14 mouse cellular contexts compared by ENCODE assay signal in genomic region chr2:124618526-124619219, GRCm38 (mm10).
DNase-seq lines count a peak whose midpoint lies in the region; ATAC-seq lines count a peak whose summit lies in the region.
"Had no signal": no experiment of that assay in that cellular context is flagged by ENCODE, and none has a peak within 500 bp of the region (broad histone marks: within the 10 kb centered on the region; RNA-seq: fewer than 3 reads in every experiment).

No protein-coding gene starts in this region.

- WGBS in forebrain, embryonic 16.5 days = 67% methylated on average over 3 of the region's 3 CpGs
- WGBS in forebrain, embryonic 10.5 days = 91% methylated on average over 3 of the region's 3 CpGs
- 83% methylated on average over 3 of the region's 3 CpGs for WGBS in hindbrain, embryonic 12.5 days
- WGBS in hindbrain, embryonic 10.5 days = 86% methylated on average over 3 of the region's 3 CpGs
- 57% methylated on average over 3 of the region's 3 CpGs for WGBS in intestine, embryonic 16.5 days

- no peaks in the 10 kb centered on the region for H3K9me3 ChIP-seq in forebrain, embryonic 16.5 days (ENCODE audit: control insufficient read depth, low read length)
- H3K9me3 ChIP-seq in forebrain, embryonic 10.5 days = no peaks in the 10 kb centered on the region
- H3K9me3 ChIP-seq in hindbrain, embryonic 12.5 days (replicated peaks) = no peaks in the 10 kb centered on the region
- no peaks in the 10 kb centered on the region for H3K9me3 ChIP-seq in hindbrain, embryonic 10.5 days
- H3K9me3 ChIP-seq in intestine, embryonic 16.5 days (ENCODE audit: control insufficient read depth, low read length) = no peaks in the 10 kb centered on the region

- no peak overlapping the region for H3K4me3 ChIP-seq in forebrain, embryonic 16.5 days (replicated peaks; ENCODE audit: low read length)
- no peak overlapping the region for H3K4me3 ChIP-seq in forebrain, embryonic 10.5 days
- no peak overlapping the region for H3K4me3 ChIP-seq in hindbrain, embryonic 12.5 days
- H3K4me3 ChIP-seq in hindbrain, embryonic 10.5 days = no peak overlapping the region
- H3K4me3 ChIP-seq in intestine, embryonic 16.5 days (ENCODE audit: low read length) = no peak overlapping the region
- H3K4me3 ChIP-seq: myocyte had no signal

- no peak overlapping the region for H3K27ac ChIP-seq in forebrain, embryonic 16.5 days (ENCODE audit: low read length)
- H3K27ac ChIP-seq in forebrain, embryonic 10.5 days = no peak overlapping the region
- no peak overlapping the region for H3K27ac ChIP-seq in hindbrain, embryonic 12.5 days
- H3K27ac ChIP-seq in hindbrain, embryonic 10.5 days = no peak overlapping the region
- peak overlapping the region; percentile 62 for H3K27ac ChIP-seq in intestine, embryonic 16.5 days (ENCODE audit: low read length)

- no peaks in the 10 kb centered on the region for H3K36me3 ChIP-seq in forebrain, embryonic 16.5 days (ENCODE audit: control insufficient read depth, insufficient read depth)
- H3K36me3 ChIP-seq in forebrain, embryonic 10.5 days (replicated peaks) = no peaks in the 10 kb centered on the region
- no peaks in the 10 kb centered on the region for H3K36me3 ChIP-seq in hindbrain, embryonic 12.5 days
- no peaks in the 10 kb centered on the region for H3K36me3 ChIP-seq in hindbrain, embryonic 10.5 days
- H3K36me3 ChIP-seq in intestine, embryonic 16.5 days (ENCODE audit: control insufficient read depth, insufficient read depth, low read length) = no peaks in the 10 kb centered on the region

- no peaks in the 10 kb centered on the region for H3K27me3 ChIP-seq in forebrain, embryonic 16.5 days (replicated peaks; ENCODE audit: control insufficient read depth, insufficient read depth, low read length)
- H3K27me3 ChIP-seq in forebrain, embryonic 10.5 days (ENCODE audit: poor library complexity, severe bottlenecking) = no peaks in the 10 kb centered on the region
- no peaks in the 10 kb centered on the region for H3K27me3 ChIP-seq in hindbrain, embryonic 12.5 days
- H3K27me3 ChIP-seq in hindbrain, embryonic 10.5 days (ENCODE audit: insufficient read depth, poor library complexity, severe bottlenecking) = no peaks in the 10 kb centered on the region; the same call in 1 of the 2 replicates
- H3K27me3 ChIP-seq in intestine, embryonic 16.5 days (replicated peaks; ENCODE audit: control insufficient read depth, insufficient read depth, low read length) = no peaks in the 10 kb centered on the region

- peak; percentile 8; the same call in 1 of the 2 replicates for ATAC-seq in forebrain, embryonic 16.5 days
- ATAC-seq in hindbrain, embryonic 12.5 days (ENCODE audit: low FRiP score) = peak; percentile 41
- peak; percentile 35 for ATAC-seq in activated CD4-positive, CD25-positive, alpha-beta regulatory T cell, adult 4 months
- ATAC-seq in intestine, embryonic 16.5 days = peak; percentile 85

- DNase-seq in forebrain, embryonic 10.5 days (ENCODE audit: extremely low spot score, low spot score) = no peak
- no peak for DNase-seq in hindbrain, embryonic 10.5 days (ENCODE audit: low spot score)
- DNase-seq in cerebellum, postnatal 14 days = no peak
- DNase-seq in cerebellum, adult 9-10 months = no peak
- DNase-seq: gastrocnemius, postnatal 10 days; kidney, postnatal 10 days; lung, postnatal 4 days; right cerebral cortex, postnatal 14 days had no signal

- H3K9ac ChIP-seq in forebrain, embryonic 16.5 days (replicated peaks; ENCODE audit: low read depth, low read length) = no peak overlapping the region
- H3K9ac ChIP-seq in hindbrain, embryonic 12.5 days = no peak overlapping the region
- no peak overlapping the region for H3K9ac ChIP-seq in intestine, embryonic 16.5 days (ENCODE audit: low read depth, low read length)

- H3K4me1 ChIP-seq in forebrain, embryonic 16.5 days (replicated peaks; ENCODE audit: control insufficient read depth, insufficient read depth, low read length) = peaks cover 14% of the 10 kb centered on the region
- peaks cover 6% of the 10 kb centered on the region for H3K4me1 ChIP-seq in forebrain, embryonic 10.5 days
- H3K4me1 ChIP-seq in hindbrain, embryonic 12.5 days = peaks cover 14% of the 10 kb centered on the region
- peaks cover 24% of the 10 kb centered on the region for H3K4me1 ChIP-seq in hindbrain, embryonic 10.5 days (replicated peaks)
- peaks cover 54% of the 10 kb centered on the region for H3K4me1 ChIP-seq in intestine, embryonic 16.5 days (ENCODE audit: control insufficient read depth, insufficient read depth, low read length)

- no peak overlapping the region for H3K4me2 ChIP-seq in forebrain, embryonic 16.5 days (ENCODE audit: low read length)
- H3K4me2 ChIP-seq in hindbrain, embryonic 12.5 days (replicated peaks) = no peak overlapping the region
- H3K4me2 ChIP-seq in intestine, embryonic 16.5 days (ENCODE audit: low read depth, low read length) = no peak overlapping the region
- H3K4me2 ChIP-seq: midbrain, embryonic 11.5 days had no signal

Comparison
In these comparisons a context has a peak if more than half of its experiments do, and no peak if none do; other contexts are left out.
1. ATAC-seq: peak in every context shown above with its lines; median percentile 85 in intestine, embryonic 16.5 days; 41 in hindbrain, embryonic 12.5 days; 35 in activated CD4-positive, CD25-positive, alpha-beta regulatory T cell, adult 4 months; 8 in forebrain, embryonic 16.5 days.